Mouse (Mus musculus) T-helper 2 cell (primary cell): Measurements from ENCODE around the gene Hist1h3d.

ENCODE experiments used
- in situ Hi-C: fragments of 300-600 bp; cut with MboI, MseI; formaldehyde crosslinking; loops from one replicate; pipeline ENCODE4 v1.15.1; 2025; ENCODE audit warnings: high pct_unique_total_duplicates

Hist1h3d gene

GRCm38 (mm10) chr13:23575271-23575851 is at the start of gene Hist1h3d:
Hist1h3d (plus strand) TSS chr13:23575763.
- in situ Hi-C loops: loop anchor here (10.0 kb wide), 1 partner anchor 1861 kb away; the partner anchor contains the start of genes Hist1h2ai, Hist1h2bl and Hist1h3h

GRCm38 (mm10) chr13:23525901-23526300 is 49.7 kb upstream of the Hist1h3d start:
- in situ Hi-C loops: loop anchor here (5.0 kb wide), 1 partner anchor 229 kb away; no protein-coding TSS in a partner anchor

DNA sequence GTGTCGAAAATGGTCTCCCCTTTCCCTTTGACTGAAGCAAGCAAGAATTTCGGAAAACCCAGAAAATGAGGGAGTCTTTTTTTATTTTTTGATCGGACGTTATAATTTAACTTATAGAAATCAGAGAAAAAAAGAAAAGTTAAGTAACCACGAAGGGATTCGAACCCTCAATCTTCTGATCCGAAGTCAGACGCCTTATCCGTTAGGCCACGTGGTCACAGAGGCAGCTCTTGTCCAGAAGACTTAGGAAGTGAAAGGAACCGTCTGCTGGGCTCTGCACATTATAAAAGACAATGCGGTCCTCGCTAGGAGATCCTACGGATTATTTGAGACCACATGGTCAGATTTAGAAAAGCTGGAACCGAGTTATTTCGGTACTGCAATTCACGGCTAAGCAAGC is 49.3 kb upstream of the Hist1h3d start:
- in situ Hi-C loops: loop anchor here (5.0 kb wide), 1 partner anchor 229 kb away; no protein-coding TSS in a partner anchor

DNA sequence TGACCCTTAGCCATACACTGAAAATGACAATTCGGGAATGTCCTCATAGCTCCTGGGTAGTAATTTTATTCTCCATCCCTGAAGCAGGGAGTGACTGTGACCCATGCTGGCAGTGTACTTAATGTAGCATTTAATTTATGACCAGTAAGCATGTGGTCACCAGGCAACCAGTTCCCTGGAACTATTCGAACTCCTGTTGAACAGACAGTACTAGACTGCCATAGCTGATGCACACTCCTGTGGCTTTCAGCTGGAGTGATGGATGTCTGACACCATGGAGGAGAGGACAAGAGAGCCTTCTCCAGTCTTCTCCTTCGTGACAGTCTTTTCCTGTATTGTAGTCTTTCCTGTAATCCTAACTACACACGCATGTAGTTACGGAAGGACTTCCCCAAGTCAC is 46.6 kb upstream of the Hist1h3d start:
- in situ Hi-C loops: loop anchor here (5.0 kb wide), 1 partner anchor 232 kb away; no protein-coding TSS in a partner anchor

GRCm38 (mm10) chr13:23529480-23530165 is 45.9 kb upstream of the Hist1h3d start:
- in situ Hi-C loops: loop anchor here (5.0 to 10.0 kb wide), 2 partner anchors 232 to 1485 kb away; partner anchors contain the start of genes Hist1h2ag, Hist1h2bj and Hist1h4i

GRCm38 (mm10) chr13:23530181-23530900 is 45.2 kb upstream of the Hist1h3d start:
- in situ Hi-C loops: loop anchor here (10.0 kb wide), 1 partner anchor 1486 kb away; the partner anchor contains the start of genes Hist1h2ag, Hist1h2bj and Hist1h4i

DNA sequence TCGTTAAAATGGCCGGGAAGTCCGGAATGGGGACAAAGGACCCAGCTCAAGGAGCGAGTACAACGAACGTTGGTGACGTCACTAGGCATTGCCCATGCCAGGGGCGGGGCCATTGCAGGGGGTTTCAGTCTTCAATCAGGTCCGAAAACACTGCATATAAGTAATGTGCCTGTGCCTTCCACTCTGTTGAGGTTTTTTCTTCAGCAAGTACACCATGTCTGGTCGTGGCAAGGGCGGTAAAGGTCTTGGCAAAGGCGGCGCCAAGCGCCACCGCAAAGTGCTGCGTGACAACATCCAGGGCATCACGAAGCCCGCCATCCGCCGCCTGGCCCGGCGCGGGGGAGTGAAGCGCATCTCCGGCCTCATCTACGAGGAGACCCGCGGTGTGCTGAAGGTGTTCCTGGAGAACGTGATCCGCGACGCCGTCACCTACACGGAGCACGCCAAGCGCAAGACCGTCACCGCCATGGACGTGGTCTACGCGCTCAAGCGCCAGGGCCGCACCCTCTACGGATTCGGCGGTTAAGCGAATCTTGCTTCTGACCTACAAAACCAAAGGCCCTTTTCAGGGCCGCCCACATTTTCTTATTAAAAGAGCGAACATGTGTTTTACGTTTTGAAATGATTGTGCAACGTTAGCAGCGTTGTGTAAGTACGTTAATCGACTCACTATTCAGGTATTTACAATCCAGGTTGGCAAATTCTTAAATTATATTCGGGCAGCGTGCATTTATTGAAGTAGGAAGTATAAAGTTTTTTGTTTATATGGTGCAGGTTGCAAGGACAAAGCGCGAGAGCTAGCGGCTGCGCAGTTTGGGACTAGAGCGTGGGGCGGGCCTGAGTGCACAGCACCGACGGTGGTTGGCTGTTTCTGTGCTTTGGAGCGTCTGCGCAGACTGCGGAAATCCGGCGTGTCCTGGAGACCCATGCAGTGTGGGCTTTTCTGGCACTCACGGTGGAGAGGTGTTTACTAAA is 44.4 kb upstream of the Hist1h3d start, which contains the start of gene Hist1h4h:
Hist1h4h (plus strand) TSS at position 150 of the 975 bp plus-strand sequence.
- in situ Hi-C loops: loop anchor here (10.0 kb wide), 1 partner anchor 1486 kb away; the partner anchor contains the start of genes Hist1h2ag, Hist1h2bj and Hist1h4i

- in situ Hi-C loops: loop anchor here (10.0 kb wide), 1 partner anchor 1488 kb away; the partner anchor contains the start of genes Hist1h2ag, Hist1h2bj and Hist1h4i
Observed at GRCm38 (mm10) chr13:23532262-23533075, 43.1 kb upstream of the Hist1h3d start.

DNA sequence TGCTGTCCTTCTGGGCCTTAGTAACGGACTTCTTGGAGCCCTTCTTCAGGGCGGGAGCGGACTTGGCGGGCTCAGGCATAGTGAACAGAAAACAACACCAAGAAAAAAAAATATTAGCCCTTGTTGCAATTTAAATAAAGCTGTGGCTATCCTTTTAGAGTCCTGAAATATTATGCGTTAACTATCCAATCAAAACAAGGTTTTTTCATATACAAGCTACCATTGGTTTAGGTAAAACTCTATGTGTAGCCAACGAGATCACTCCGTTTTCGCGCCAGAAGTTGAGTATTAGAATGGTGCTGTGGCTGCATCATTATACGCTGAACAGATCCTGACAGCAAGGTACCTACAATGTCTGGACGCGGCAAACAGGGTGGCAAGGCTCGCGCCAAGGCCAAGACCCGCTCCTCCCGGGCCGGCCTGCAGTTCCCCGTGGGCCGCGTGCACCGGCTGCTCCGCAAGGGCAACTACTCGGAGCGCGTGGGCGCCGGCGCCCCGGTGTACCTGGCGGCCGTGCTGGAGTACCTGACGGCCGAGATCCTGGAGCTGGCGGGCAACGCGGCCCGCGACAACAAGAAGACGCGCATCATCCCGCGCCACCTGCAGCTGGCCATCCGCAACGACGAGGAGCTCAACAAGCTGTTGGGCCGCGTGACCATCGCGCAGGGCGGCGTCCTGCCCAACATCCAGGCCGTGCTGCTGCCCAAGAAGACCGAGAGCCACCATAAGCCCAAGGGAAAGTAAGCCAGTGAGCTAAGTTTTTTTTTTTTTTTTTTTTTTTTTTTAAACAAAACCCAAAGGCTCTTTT is 41.8 kb upstream of the Hist1h3d start, which contains the start of gene Hist1h2af:
Hist1h2af (plus strand) TSS at position 347 of the 808 bp plus-strand sequence.
- in situ Hi-C loops: loop anchor here (10.0 kb wide), 1 partner anchor 1489 kb away; the partner anchor contains the start of genes Hist1h2ag, Hist1h2bj and Hist1h4i

DNA sequence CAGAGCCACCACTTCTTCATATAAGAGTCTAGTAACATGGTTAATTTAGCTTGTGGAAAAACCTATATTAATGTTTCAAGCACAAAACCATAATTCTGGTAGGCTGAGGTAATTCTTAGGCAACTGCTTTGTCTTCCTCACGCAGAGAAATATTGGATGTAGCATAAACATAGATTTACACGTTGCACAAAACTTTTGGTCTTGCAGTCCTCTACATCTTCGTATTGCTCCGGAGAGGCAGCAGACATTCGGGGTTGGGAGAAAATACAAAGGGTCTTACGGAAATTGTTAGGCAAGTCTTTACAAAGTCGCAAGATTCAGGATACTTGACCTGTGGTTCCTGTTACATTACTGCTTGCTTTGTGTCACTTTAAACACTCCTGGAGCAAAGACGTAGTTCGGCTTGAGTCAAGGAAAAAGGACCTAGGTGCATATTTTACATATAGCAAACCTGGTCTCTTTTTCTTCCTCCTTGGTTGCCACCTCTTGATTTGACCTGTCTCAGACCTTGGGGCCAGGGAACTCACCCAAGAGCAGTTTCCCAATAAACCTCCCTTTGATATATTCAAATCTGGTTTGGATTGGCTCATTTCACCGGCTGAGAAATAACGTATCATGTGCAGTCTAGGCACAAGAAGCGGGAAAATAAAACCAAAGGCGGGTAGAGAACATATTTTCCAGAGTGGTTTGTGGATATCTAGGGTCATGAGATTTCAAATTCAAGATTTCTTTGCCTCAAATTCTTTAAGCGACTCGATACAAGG is 41.0 kb upstream of the Hist1h3d start:
- in situ Hi-C loops: loop anchor here (10.0 kb wide), 1 partner anchor 1490 kb away; the partner anchor contains the start of genes Hist1h2ag, Hist1h2bj and Hist1h4i

DNA sequence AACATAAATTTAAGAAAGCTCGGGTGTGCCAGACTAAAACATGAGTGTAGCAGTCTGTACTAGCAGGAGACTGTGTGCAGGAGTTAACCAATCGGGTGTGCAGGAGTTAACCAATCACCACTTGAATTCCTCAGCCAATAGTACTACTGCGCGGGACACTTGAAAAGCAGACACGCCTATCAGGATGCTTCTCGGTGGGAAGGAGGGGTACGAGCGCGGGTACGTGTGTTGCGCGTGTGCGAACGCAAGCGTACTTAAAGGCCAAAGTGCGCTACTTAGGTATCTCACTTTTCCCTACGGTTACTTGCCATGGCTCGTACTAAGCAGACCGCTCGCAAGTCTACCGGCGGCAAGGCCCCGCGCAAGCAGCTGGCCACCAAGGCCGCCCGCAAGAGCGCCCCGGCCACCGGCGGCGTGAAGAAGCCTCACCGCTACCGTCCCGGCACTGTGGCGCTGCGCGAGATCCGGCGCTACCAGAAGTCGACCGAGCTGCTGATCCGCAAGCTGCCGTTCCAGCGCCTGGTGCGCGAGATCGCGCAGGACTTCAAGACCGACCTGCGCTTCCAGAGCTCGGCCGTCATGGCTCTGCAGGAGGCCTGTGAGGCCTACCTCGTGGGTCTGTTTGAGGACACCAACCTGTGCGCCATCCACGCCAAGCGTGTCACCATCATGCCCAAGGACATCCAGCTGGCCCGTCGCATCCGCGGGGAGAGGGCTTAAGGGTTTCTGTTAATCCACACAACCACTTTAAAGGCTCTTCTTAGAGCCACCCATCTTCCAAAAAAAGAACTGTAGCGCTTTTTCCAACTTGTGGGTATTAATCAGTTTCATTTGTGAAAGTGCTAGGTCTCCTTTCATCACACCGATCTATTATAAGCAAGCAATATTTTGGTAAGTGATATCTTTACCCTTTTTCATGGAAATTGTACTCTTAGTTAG is 40.2 kb upstream of the Hist1h3d start, which contains the start of gene Hist1h3g:
Hist1h3g (plus strand) TSS at position 286 of the 939 bp plus-strand sequence.
- in situ Hi-C loops: loop anchor here (10.0 kb wide), 1 partner anchor 1491 kb away; the partner anchor contains the start of genes Hist1h2ag, Hist1h2bj and Hist1h4i

- in situ Hi-C loops: loop anchor here (10.0 kb wide), 1 partner anchor 1491 kb away; the partner anchor contains the start of genes Hist1h2ag, Hist1h2bj and Hist1h4i
Observed at GRCm38 (mm10) chr13:23536076-23536822, 39.3 kb upstream of the Hist1h3d start.

DNA sequence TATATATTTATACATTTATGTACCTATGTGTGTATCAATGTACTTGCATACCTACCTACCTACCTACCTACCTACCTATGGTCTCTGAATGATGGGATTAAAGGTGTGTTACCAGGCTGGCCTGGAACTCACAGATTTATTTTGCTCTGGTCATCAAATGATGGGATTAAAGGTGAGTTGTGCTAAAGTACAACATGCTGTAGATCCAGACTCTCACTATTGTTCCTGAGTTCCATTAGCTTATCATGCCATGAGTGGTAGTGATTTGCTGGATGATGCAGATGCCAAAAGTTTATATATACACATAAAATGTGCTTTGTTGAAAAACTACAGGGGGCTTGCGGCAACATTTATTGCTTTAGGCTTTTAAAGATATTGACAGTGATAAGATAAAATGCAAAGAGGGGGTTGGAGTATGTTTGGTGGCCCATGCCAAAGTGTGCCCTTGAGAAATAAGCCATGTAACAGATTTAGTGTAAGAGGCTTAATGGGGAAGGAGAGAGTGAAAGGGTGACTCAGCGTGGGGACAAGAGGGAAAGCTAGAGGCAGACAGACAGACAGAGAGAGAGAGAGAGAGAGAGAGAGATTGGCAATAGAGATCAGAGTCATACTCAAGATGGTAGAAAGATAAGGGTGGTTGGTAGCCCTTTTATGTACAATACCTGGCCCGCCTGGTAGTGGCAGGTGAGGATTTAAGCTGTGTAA is 38.4 kb upstream of the Hist1h3d start:
- in situ Hi-C loops: loop anchor here (10.0 kb wide), 1 partner anchor 1492 kb away; the partner anchor contains the start of genes Hist1h2ag, Hist1h2bj and Hist1h4i

DNA sequence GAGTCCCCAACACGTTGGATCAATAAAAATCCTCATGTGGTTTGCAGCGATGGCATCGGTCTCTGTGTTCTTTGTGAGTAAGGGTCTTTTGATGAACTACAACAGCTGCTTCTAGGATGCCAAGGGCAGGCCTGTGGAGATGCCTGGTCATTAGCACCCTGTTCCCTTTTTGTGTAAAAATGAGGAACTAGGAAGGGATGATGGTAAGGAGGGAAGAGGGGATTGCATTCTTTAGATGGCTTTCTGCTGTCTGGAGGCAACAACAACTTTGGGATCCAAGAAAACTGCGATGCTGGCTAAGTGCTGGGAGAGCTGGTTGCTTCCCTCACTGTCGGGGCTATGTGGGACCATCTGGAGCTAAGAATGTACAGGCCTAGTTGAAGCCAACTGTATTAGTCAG is 37.3 kb upstream of the Hist1h3d start:
- in situ Hi-C loops: loop anchor here (10.0 kb wide), 1 partner anchor 1493 kb away; the partner anchor contains the start of genes Hist1h2ag, Hist1h2bj and Hist1h4i
